Mouse (Mus musculus): Measurements from ENCODE around the gene Dand5. TPM values are rescaled to one million over a fixed set of nuclear protein-coding genes. Genes with fewer than 3 reads are reported as not detected.
A peak's percentile ranks its signal among the peaks of the same experiment; 100 is the strongest.

Gene Dand5
- polyA plus RNA-seq, 1 experiment from 2014 or later, result 6.0 TPM

DNA sequence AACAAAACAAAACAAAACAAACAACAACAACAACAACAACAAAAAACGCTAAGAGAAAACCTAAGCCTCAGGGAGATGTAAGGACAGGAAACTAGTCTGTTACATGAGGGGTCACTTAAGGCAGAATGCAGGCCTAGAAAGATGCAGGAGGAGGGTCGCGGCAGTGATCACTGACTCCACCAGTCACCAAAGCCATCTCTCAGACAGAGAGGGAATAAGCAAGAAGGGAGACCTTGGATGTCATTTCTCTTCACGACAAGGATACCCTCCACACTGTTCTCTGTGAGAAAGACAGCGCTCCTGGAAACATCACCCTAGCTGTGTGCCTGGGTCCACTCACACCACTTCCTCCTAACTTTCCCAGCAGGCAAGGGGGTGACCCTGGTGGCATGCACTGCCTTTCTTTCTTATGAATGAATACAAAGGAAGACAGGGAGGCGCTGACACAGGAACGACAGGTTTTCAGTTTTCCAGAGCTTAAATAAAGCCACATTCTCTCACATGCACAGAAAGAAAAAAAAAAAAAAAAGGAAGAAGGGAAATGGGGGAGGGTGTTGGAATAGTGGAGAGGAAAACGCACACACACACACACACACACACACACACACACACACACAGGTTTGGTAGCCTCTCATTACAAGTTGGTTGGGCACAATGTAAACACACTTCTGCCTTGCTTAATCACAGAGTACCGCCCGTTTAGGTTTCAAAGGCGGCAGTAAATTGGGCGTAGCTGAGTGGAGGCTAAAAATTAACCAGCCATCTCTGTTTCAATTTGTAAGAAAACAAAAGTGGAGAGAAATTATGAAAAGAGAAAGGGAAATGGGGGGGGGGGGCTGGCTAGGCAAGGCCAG, 52.3 kb downstream of the Dand5 start:
- 0 out of 2 replicates have a peak, but pooled peaks cover 5% of the 10 kb centered on the region for H3K27me3 ChIP-seq (ENCODE audit: control insufficient read depth, insufficient read depth, low read length)
- H3K4me3 ChIP-seq (replicated peaks; ENCODE audit: low read length), result peak overlapping the region; percentile 31; the same call in 1 of the 2 replicates
- H3K36me3 ChIP-seq (ENCODE audit: control insufficient read depth, insufficient read depth, low read length), result no peaks in the 10 kb centered on the region
- H3K9me3 ChIP-seq (replicated peaks; ENCODE audit: control insufficient read depth, low read length), result no peaks in the 10 kb centered on the region
- peaks cover 57% of the 10 kb centered on the region for H3K4me1 ChIP-seq (ENCODE audit: control insufficient read depth, insufficient read depth, low read length)
- ATAC-seq (ENCODE audit: insufficient read depth, low FRiP score), result peak; percentile 43; the same call in 1 of the 2 replicates
- peak overlapping the region; percentile 58 for H3K4me2 ChIP-seq (ENCODE audit: low read depth, low read length)
- H3K9ac ChIP-seq (ENCODE audit: low read length), result peak overlapping the region; percentile 61; the same call in 1 of the 2 replicates
- H3K27ac ChIP-seq (ENCODE audit: low read length), result peak overlapping the region; percentile 90
- WGBS, result 42% methylated on average over 12 of the region's 12 CpGs

DNA sequence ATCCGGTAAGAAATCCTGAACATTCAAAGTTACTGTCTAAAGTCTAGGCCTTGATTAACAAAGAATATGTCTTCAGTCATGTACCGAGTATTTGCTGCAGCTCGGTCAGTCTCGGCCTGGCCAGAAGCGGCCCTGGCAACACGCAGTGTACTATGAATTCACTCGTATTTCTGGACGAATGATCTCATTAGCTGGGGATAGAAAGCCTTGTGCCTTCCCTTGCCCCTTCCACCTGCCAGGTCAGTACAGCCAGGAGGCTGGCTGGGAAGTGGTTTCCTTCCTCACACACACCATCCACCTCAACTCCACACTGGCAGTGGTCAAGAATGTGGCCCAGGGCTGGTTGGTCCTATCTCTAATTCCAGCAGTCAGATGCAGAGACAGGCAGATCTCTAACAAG, 53.3 kb downstream of the Dand5 start:
- H3K4me1 ChIP-seq (ENCODE audit: control insufficient read depth, insufficient read depth, low read length), result peaks cover 52% of the 10 kb centered on the region
- 0 out of 2 replicates have a peak, but pooled peaks cover 5% of the 10 kb centered on the region for H3K27me3 ChIP-seq (ENCODE audit: control insufficient read depth, insufficient read depth, low read length)
- 87% methylated on average over 8 of the region's 8 CpGs for WGBS
- ATAC-seq (ENCODE audit: insufficient read depth, low FRiP score), result no peak
- no peak overlapping the region for H3K4me3 ChIP-seq (replicated peaks; ENCODE audit: low read length)
- H3K4me2 ChIP-seq (ENCODE audit: low read depth, low read length), result no peak overlapping the region
- H3K27ac ChIP-seq (ENCODE audit: low read length), result no peak overlapping the region; the same call in 1 of the 2 replicates
- H3K36me3 ChIP-seq (ENCODE audit: control insufficient read depth, insufficient read depth, low read length), result no peaks in the 10 kb centered on the region
- no peaks in the 10 kb centered on the region for H3K9me3 ChIP-seq (replicated peaks; ENCODE audit: control insufficient read depth, low read length)
- H3K9ac ChIP-seq (ENCODE audit: low read length), result no peak overlapping the region

DNA sequence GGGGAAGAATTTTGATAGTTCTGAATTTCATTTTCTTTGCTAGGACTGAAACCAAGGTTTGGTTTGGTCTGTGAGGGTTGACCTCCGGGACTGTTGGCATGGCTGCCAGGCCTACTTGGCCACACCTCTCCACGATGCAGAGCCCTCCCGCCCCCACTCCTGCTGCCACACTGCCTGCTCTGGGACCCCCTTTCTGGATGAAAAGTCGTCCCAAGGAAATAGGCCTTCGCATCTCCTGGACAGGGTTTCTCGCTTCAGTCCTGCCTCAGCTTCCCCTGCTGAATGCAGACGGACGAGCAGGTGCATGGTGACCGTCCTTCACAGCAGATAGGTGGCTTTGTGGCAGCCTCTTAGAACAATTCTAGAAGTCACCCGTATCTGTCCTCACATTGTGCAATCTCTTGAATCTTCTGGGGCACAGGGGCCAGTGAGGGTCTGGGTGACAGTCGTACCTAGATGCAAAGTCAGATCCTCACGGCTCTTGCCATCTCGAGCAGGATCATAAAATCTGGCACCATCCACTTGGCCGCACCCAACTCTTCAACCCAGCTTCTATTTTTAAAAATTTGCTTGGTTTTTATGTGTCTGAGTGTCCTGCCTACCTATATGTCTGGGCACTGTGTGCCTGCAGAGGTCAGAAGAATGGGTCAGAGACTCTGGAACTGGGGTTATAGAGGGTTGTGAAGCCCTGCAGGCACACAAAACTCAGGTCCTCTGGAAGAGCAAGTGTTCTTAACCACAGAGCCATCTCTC, 54.1 kb downstream of the Dand5 start:
- Histone ChIP-seq H3K27ac (ENCODE audit: low read length) (no peak overlapping the region), H3K4me1 (ENCODE audit: control insufficient read depth, insufficient read depth, low read length) (peaks cover 59% of the 10 kb centered on the region)

DNA sequence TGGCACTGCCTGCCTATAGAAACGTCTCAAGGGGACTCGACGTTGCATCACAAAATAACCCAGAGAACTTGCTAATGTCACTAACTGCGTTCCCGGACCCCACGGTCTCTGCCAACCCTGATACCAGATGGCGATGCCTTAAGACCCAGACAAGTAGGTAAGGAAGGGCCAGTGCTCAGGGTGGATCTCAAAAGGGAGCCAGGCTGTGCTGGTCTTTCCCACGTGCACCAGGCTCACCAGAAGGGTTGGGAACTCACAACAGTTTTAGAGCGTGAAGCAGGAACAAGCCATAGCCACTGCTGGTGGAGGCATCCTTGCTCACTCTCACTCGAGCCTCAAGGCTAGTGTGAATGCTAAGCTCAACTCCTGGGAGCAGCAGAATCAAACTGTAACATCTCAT, 55.4 kb downstream of the Dand5 start:
- no peaks in the 10 kb centered on the region for H3K9me3 ChIP-seq (replicated peaks; ENCODE audit: control insufficient read depth, low read length)
- no peaks in the 10 kb centered on the region for H3K27me3 ChIP-seq (ENCODE audit: control insufficient read depth, insufficient read depth, low read length)
- no peaks in the 10 kb centered on the region for H3K36me3 ChIP-seq (ENCODE audit: control insufficient read depth, insufficient read depth, low read length)
- peaks cover 48% of the 10 kb centered on the region for H3K4me1 ChIP-seq (ENCODE audit: control insufficient read depth, insufficient read depth, low read length)
- WGBS, result 85% methylated on average over 10 of the region's 10 CpGs
- no peak overlapping the region for H3K4me3 ChIP-seq (replicated peaks; ENCODE audit: low read length)
- H3K4me2 ChIP-seq (ENCODE audit: low read depth, low read length), result no peak overlapping the region
- H3K27ac ChIP-seq (ENCODE audit: low read length), result no peak overlapping the region
- no peak for ATAC-seq (ENCODE audit: insufficient read depth, low FRiP score)
- H3K9ac ChIP-seq (ENCODE audit: low read length), result no peak overlapping the region

More for the DNA sequence above, 54.1 kb downstream of the Dand5 start:
- Histone ChIP-seq H3K4me3 (replicated peaks; ENCODE audit: low read length) (no peak overlapping the region), H3K9ac (ENCODE audit: low read length) (no peak overlapping the region), H3K36me3 (ENCODE audit: control insufficient read depth, insufficient read depth, low read length) (no peaks in the 10 kb centered on the region), H3K4me2 (ENCODE audit: low read depth, low read length) (no peak overlapping the region), H3K27me3 (ENCODE audit: control insufficient read depth, insufficient read depth, low read length) (0 out of 2 replicates have a peak, but pooled peaks cover 5% of the 10 kb centered on the region), H3K9me3 (replicated peaks; ENCODE audit: control insufficient read depth, low read length) (no peaks in the 10 kb centered on the region)
- ATAC-seq (ENCODE audit: insufficient read depth, low FRiP score), result no peak
- 88% methylated on average over 14 of the region's 14 CpGs for WGBS

- Histone ChIP-seq H3K4me1 (ENCODE audit: control insufficient read depth, insufficient read depth, low read length) (peaks cover 40% of the 10 kb centered on the region), H3K27me3 (ENCODE audit: control insufficient read depth, insufficient read depth, low read length) (no peaks in the 10 kb centered on the region), H3K9ac (ENCODE audit: low read length) (peak overlapping the region; percentile 33; the same call in 1 of the 2 replicates), H3K9me3 (replicated peaks; ENCODE audit: control insufficient read depth, low read length) (no peaks in the 10 kb centered on the region), H3K27ac (ENCODE audit: low read length) (no peak overlapping the region), H3K4me2 (ENCODE audit: low read depth, low read length) (no peak overlapping the region), H3K36me3 (ENCODE audit: control insufficient read depth, insufficient read depth, low read length) (no peaks in the 10 kb centered on the region), H3K4me3 (replicated peaks; ENCODE audit: low read length) (no peak overlapping the region)
- no peak for ATAC-seq (ENCODE audit: insufficient read depth, low FRiP score)
- 56% methylated on average over 9 of the region's 9 CpGs for WGBS
Measured at GRCm38 (mm10) chr8:84766422-84766821, 56.2 kb downstream of the Dand5 start.

- Histone ChIP-seq H3K27ac (ENCODE audit: low read length) (no peak overlapping the region; the same call in 1 of the 2 replicates), H3K9me3 (replicated peaks; ENCODE audit: control insufficient read depth, low read length) (no peaks in the 10 kb centered on the region), H3K4me1 (ENCODE audit: control insufficient read depth, insufficient read depth, low read length) (peaks cover 40% of the 10 kb centered on the region), H3K27me3 (ENCODE audit: control insufficient read depth, insufficient read depth, low read length) (no peaks in the 10 kb centered on the region), H3K9ac (ENCODE audit: low read length) (no peak overlapping the region), H3K36me3 (ENCODE audit: control insufficient read depth, insufficient read depth, low read length) (no peaks in the 10 kb centered on the region), H3K4me3 (replicated peaks; ENCODE audit: low read length) (no peak overlapping the region), H3K4me2 (ENCODE audit: low read depth, low read length) (no peak overlapping the region)
- no peak for ATAC-seq (ENCODE audit: insufficient read depth, low FRiP score)
- WGBS, result 41% methylated on average over 10 of the region's 10 CpGs
Measured at GRCm38 (mm10) chr8:84765629-84766028, 57.0 kb downstream of the Dand5 start.

Small RNA genes lying within 50 kb of the gene (microRNA-seq; reads per million reads assigned to microRNA genes)
- 2.8 reads per million, percentile 15 among the genes with 10 or more reads in this experiment for gene Mir7069

Other genes with a start within 250 kb of the Dand5 start
- gene Ier2, start 160.0 kb downstream of the Dand5 start, polyA plus RNA-seq (2015; fragmentation: Nextera tagmentation; extraction: Ambion mirVana), result 62.4 and 69.5 TPM in 2 replicates
- 53.7 and 54.1 TPM in 2 replicates for gene Trmt1, start 136.5 kb downstream of the Dand5 start, polyA plus RNA-seq (2015; fragmentation: Nextera tagmentation; extraction: Ambion mirVana)
- gene Nacc1, start 135.0 kb downstream of the Dand5 start, polyA plus RNA-seq (2015; fragmentation: Nextera tagmentation; extraction: Ambion mirVana), result 14.4 and 14.5 TPM in 2 replicates
- 6.0 and 8.3 TPM in 2 replicates for gene Lyl1, start 121.4 kb downstream of the Dand5 start, polyA plus RNA-seq (2015; fragmentation: Nextera tagmentation; extraction: Ambion mirVana)
- 3.2 and 4.1 TPM in 2 replicates for gene G430095P16Rik, start 99.8 kb downstream of the Dand5 start, polyA plus RNA-seq (2015; fragmentation: Nextera tagmentation; extraction: Ambion mirVana)
- gene Nfix, start 22.5 kb downstream of the Dand5 start, polyA plus RNA-seq (2015; fragmentation: Nextera tagmentation; extraction: Ambion mirVana), result 36.5 and 37.8 TPM in 2 replicates
- 42.0 and 49.5 TPM in 2 replicates for gene Gadd45gip1, start 8.7 kb upstream of the Dand5 start, polyA plus RNA-seq (2015; fragmentation: Nextera tagmentation; extraction: Ambion mirVana)
- 106 and 122 TPM in 2 replicates for gene Rad23a, start 17.8 kb upstream of the Dand5 start, polyA plus RNA-seq (2015; fragmentation: Nextera tagmentation; extraction: Ambion mirVana)
- 1,028 and 1,118 TPM in 2 replicates for gene Calr, start 24.1 kb upstream of the Dand5 start, polyA plus RNA-seq (2015; fragmentation: Nextera tagmentation; extraction: Ambion mirVana)
- 85.9 and 91.5 TPM in 2 replicates for gene Farsa, start 34.2 kb upstream of the Dand5 start, polyA plus RNA-seq (2015; fragmentation: Nextera tagmentation; extraction: Ambion mirVana)
- 44.9 and 49.0 TPM in 2 replicates for gene Syce2, start 49.3 kb upstream of the Dand5 start, polyA plus RNA-seq (2015; fragmentation: Nextera tagmentation; extraction: Ambion mirVana)
- gene Gcdh, start 71.1 kb upstream of the Dand5 start, polyA plus RNA-seq (2015; fragmentation: Nextera tagmentation; extraction: Ambion mirVana), result 41.1 and 45.8 TPM in 2 replicates
- 15.7 and 18.4 TPM in 2 replicates for gene Klf1, start 79.1 kb upstream of the Dand5 start, polyA plus RNA-seq (2015; fragmentation: Nextera tagmentation; extraction: Ambion mirVana)
- 14.0 and 14.4 TPM in 2 replicates for gene Dnase2a, start 85.7 kb upstream of the Dand5 start, polyA plus RNA-seq (2015; fragmentation: Nextera tagmentation; extraction: Ambion mirVana)
- 1.4 and 1.6 TPM in 2 replicates for gene Mast1, start 114.5 kb upstream of the Dand5 start, polyA plus RNA-seq (2015; fragmentation: Nextera tagmentation; extraction: Ambion mirVana)
- 0.19 and 0.28 TPM in 2 replicates for gene Rtbdn, start 124.2 kb upstream of the Dand5 start, polyA plus RNA-seq (2015; fragmentation: Nextera tagmentation; extraction: Ambion mirVana)
- not detected in 2 replicates for gene Gm49661, start 146.6 kb upstream of the Dand5 start, polyA plus RNA-seq (2015; fragmentation: Nextera tagmentation; extraction: Ambion mirVana)
- 584 and 593 TPM in 2 replicates for gene Prdx2, start 146.8 kb upstream of the Dand5 start, polyA plus RNA-seq (2015; fragmentation: Nextera tagmentation; extraction: Ambion mirVana)
- gene Rnaseh2a, start 146.9 kb upstream of the Dand5 start, polyA plus RNA-seq (2015; fragmentation: Nextera tagmentation; extraction: Ambion mirVana), result 97.5 and 108 TPM in 2 replicates
- gene Junb, start 155.9 kb upstream of the Dand5 start, polyA plus RNA-seq (2015; fragmentation: Nextera tagmentation; extraction: Ambion mirVana), result 21.6 and 25.8 TPM in 2 replicates
- gene Hook2, start 167.8 kb upstream of the Dand5 start, polyA plus RNA-seq (2015; fragmentation: Nextera tagmentation; extraction: Ambion mirVana), result 50.0 TPM in 2 replicates
- 0.30 and 0.42 TPM in 2 replicates for gene Best2, start 191.7 kb upstream of the Dand5 start, polyA plus RNA-seq (2015; fragmentation: Nextera tagmentation; extraction: Ambion mirVana)
- gene Asna1, start 202.5 kb upstream of the Dand5 start, polyA plus RNA-seq (2015; fragmentation: Nextera tagmentation; extraction: Ambion mirVana), result 108 and 110 TPM in 2 replicates
- gene Trir, start 204.0 kb upstream of the Dand5 start, polyA plus RNA-seq (2015; fragmentation: Nextera tagmentation; extraction: Ambion mirVana), result 63.4 and 64.0 TPM in 2 replicates
- gene Tnpo2, start 214.1 kb upstream of the Dand5 start, polyA plus RNA-seq (2015; fragmentation: Nextera tagmentation; extraction: Ambion mirVana), result 28.6 and 31.0 TPM in 2 replicates
- 28.1 and 29.9 TPM in 2 replicates for gene Fbxw9, start 237.2 kb upstream of the Dand5 start, polyA plus RNA-seq (2015; fragmentation: Nextera tagmentation; extraction: Ambion mirVana)
- gene Gm5741, start 245.2 kb upstream of the Dand5 start, polyA plus RNA-seq (2015; fragmentation: Nextera tagmentation; extraction: Ambion mirVana), result 0.53 TPM in 1 of 2 replicates, not detected in the other
- gene Dhps, start 248.9 kb upstream of the Dand5 start, polyA plus RNA-seq (2015; fragmentation: Nextera tagmentation; extraction: Ambion mirVana), result 47.1 TPM in 2 replicates

Data from stomach, embryonic 16.5 days (tissue).